8 mouse cellular contexts compared by ENCODE assay signal in genomic region chr5:63970281-63970732, GRCm38 (mm10). TPM values are rescaled to one million over a fixed set of nuclear protein-coding genes. Genes with fewer than 3 reads are reported as not detected.
A peak's percentile ranks its signal among the peaks of the same experiment; 100 is the strongest.
DNase-seq lines count a peak whose midpoint lies in the region; ATAC-seq and TF ChIP-seq lines count a peak whose summit lies in the region.

No protein-coding gene starts in this region.

- no peak overlapping the region for H3K4me3 ChIP-seq in liver, embryonic 14.5 days (ENCODE audit: insufficient read depth in 1 of 2, low read depth in 2 of 2, low read length in 2 of 2)

- no peaks in the 10 kb centered on the region for H3K36me3 ChIP-seq in liver, embryonic 14.5 days (replicated peaks; ENCODE audit: control insufficient read depth, insufficient read depth, low read depth)

- H3K9ac ChIP-seq in liver, embryonic 14.5 days (replicated peaks) = no peak overlapping the region

- H3K27me3 ChIP-seq in liver, embryonic 14.5 days (ENCODE audit: control insufficient read depth, insufficient read depth, low read length) = no peaks in the 10 kb centered on the region

- WGBS in liver, embryonic 14.5 days (ENCODE audit: insufficient replicate concordance) = 4% methylated on average over 7 of the region's 7 CpGs

- no peaks in the 10 kb centered on the region for H3K9me3 ChIP-seq in liver, embryonic 14.5 days (ENCODE audit: control insufficient read depth, low read length)

- peak overlapping the region; percentile 82; the same call in 1 of the 2 replicates for H3K4me2 ChIP-seq in liver, embryonic 14.5 days (ENCODE audit: low read depth)

- intact Hi-C loops in left cerebral cortex, postnatal 36 days (cut with DNase I) = loop anchor here (10.0 kb wide), 1 partner anchor 94 kb away; no protein-coding TSS in a partner anchor

- no peak overlapping the region for H3K27ac ChIP-seq in liver, embryonic 14.5 days

- no peak for ATAC-seq in liver, embryonic 14.5 days (ENCODE audit: insufficient read depth)

- no peak for TF ChIP-seq CTCF in liver, embryonic 14.5 days (IDR thresholded peaks at IDR 0.05; ENCODE audit: low read depth)

- peak; percentile 47 for DNase-seq in heart, adult 8-10 months (ENCODE audit: low spot score)
- DNase-seq in heart, postnatal 4 days = no peak
- peak; percentile 59 for DNase-seq in 3T3-L1 (ENCODE audit: low read depth, low spot score)
- peak; percentile 61 for DNase-seq in embryo, embryonic 10.5 days (ENCODE audit: low spot score)
- DNase-seq in liver, embryonic 14.5 days (ENCODE audit: low read depth in 3 of 3, low spot score in 3 of 3) = no peak
- DNase-seq in left cerebral cortex, postnatal 36 days (ENCODE audit: low spot score in 2 of 2) = no peak
- DNase-seq in thymus, adult 18-20 months = no peak
- DNase-seq in layer of hippocampus, postnatal 10 days (ENCODE audit: low spot score in 2 of 2) = no peak

- peaks cover 3 to 26% of the 10 kb centered on the region in 2 experiments for H3K4me1 ChIP-seq in liver, embryonic 14.5 days (replicated peaks; ENCODE audit: control insufficient read depth in 2 of 2, insufficient read depth in 2 of 2, low read length in 1 of 2)

- TF ChIP-seq EP300 in liver, embryonic 14.5 days (IDR thresholded peaks at IDR 0.05; ENCODE audit: low read depth) = no peak

RNA-seq across cellular contexts. Expression of gene Rell1, which starts 1.6 kb away (rescaled TPM):
- total RNA-seq in heart, adult 8-10 months (2022) = 10 to 100 TPM in 1 of 4 experiments, 1 to 10 TPM in 3; 9.6 to 10.7 (median 9.8) TPM
- 10 to 100 TPM; 18.9 to 20.1 TPM for total RNA-seq in heart, postnatal 4 days (2021)
- 2.6 and 4.3 TPM in 2 replicates for polyA plus RNA-seq in liver, embryonic 14.5 days (2012; rRNA removed)
- polyA plus RNA-seq in liver, embryonic 14.5 days (2014; fragmentation: Nextera tagmentation; extraction: Ambion mirVana) = 4.4 and 4.8 TPM in 2 replicates
- 10 to 100 TPM; 12.5 to 15.4 TPM for total RNA-seq in left cerebral cortex, postnatal 36 days (2021)
- total RNA-seq in layer of hippocampus, postnatal 10 days (2021) = 10 to 100 TPM; 15.2 to 16.6 TPM

Comparison
In these comparisons a context has a peak if more than half of its experiments do, and no peak if none do; other contexts are left out.
1. DNase-seq: peak in heart, adult 8-10 months (single experiment), 3T3-L1 (single experiment) and embryo, embryonic 10.5 days (single experiment); none in heart, postnatal 4 days (single experiment), liver, embryonic 14.5 days (0 of 3), left cerebral cortex, postnatal 36 days (0 of 2), thymus, adult 18-20 months (0 of 2) and layer of hippocampus, postnatal 10 days (0 of 2).